Mouse (Mus musculus) heart, embryonic 11.5 days (tissue): Measurements from ENCODE around the gene Crb1. TPM values are rescaled to one million over a fixed set of nuclear protein-coding genes. Genes with fewer than 3 reads are reported as not detected.

Experiments
- ATAC-seq: fragments of 200-750 bp; cut with Nextera tagmentation; replicated peaks from 2 replicates; pipeline ENCODE4 v1.8.0; 2017; ENCODE audit warnings: moderate library complexity; ENCODE audit not compliant: insufficient number of reproducible peaks, low FRiP score, low TSS enrichment
- H3K27ac ChIP-seq: fragments of 300-500 bp; sonication (generic); 2 replicates; pipeline ENCODE4 v1.5.1; 2014; ENCODE audit warnings: mild to moderate bottlenecking, low read depth, low read length
- H3K27me3 ChIP-seq: fragments of 300-500 bp; sonication (generic); 2 replicates; pipeline ENCODE4 v1.6.1; 2014; ENCODE audit warnings: mild to moderate bottlenecking, low read length, mixed read lengths; ENCODE audit not compliant: control insufficient read depth, insufficient read depth
- H3K36me3 ChIP-seq: fragments of 300-500 bp; sonication (generic); 2 replicates; pipeline ENCODE4 v1.6.1; 2014; ENCODE audit warnings: mild to moderate bottlenecking, low read length, moderate library complexity, mixed read lengths; ENCODE audit not compliant: control insufficient read depth, insufficient read depth
- H3K4me1 ChIP-seq: fragments of 300-500 bp; sonication (generic); 2 replicates; pipeline ENCODE4 v1.6.1; 2014; ENCODE audit warnings: low read length; ENCODE audit not compliant: control insufficient read depth, insufficient read depth
- H3K4me2 ChIP-seq: fragments of 300-500 bp; sonication (generic); 2 replicates; pipeline ENCODE4 v1.6.1; 2014; ENCODE audit warnings: mild to moderate bottlenecking, moderate library complexity
- H3K4me3 ChIP-seq: fragments of 300-500 bp; sonication (generic); 2 replicates; pipeline ENCODE4 v1.5.1; 2014; ENCODE audit warnings: low read depth, low read length
- H3K9ac ChIP-seq: fragments of 300-500 bp; sonication (generic); 2 replicates; pipeline ENCODE4 v1.6.1; 2014; ENCODE audit warnings: mild to moderate bottlenecking, low read depth, low read length, moderate library complexity
- H3K9me3 ChIP-seq: fragments of 300-500 bp; sonication (generic); replicated peaks from 2 replicates; pipeline ENCODE4 v1.6.1; 2016; ENCODE audit warnings: low read length; ENCODE audit not compliant: control insufficient read depth
- WGBS: fragments of 180-500 bp; shearing (Covaris S2); extraction: QIAGEN DNeasy Blood & Tissue Kit; methylation state at CpG from one replicate; pipeline ENCODE4 v1.1.7; 2014; ENCODE audit not compliant: insufficient replicate concordance; 5-methylcytosine and 5-hydroxymethylcytosine counted together
- polyA plus RNA-seq: library from polyadenylated mRNA; unstranded; fragments of >200 nt; fragmentation: Nextera tagmentation; extraction: Ambion mirVana; gene quantifications from 2 replicates; pipeline ENCODE4 v1.2.1, GENCODE M21; 2014

Crb1 gene
- polyA plus RNA-seq, 1 experiment from 2014 or later = 0.07 TPM

GRCm38 (mm10) chr1:139224309-139224949 lies 152.5 kb downstream of the Crb1 start:
- WGBS = 85% methylated on average over 6 of the region's 6 CpGs

GRCm38 (mm10) chr1:139223804-139224203 lies 153.1 kb downstream of the Crb1 start:
- H3K9ac ChIP-seq = no peak overlapping the region
- no peak overlapping the region for H3K4me3 ChIP-seq
- H3K9me3 ChIP-seq = no peaks in the 10 kb centered on the region
- no peaks in the 10 kb centered on the region for H3K27me3 ChIP-seq
- H3K4me2 ChIP-seq = no peak overlapping the region
- 64% methylated on average over 4 of the region's 4 CpGs for WGBS
- no peak overlapping the region for H3K27ac ChIP-seq
- no peaks in the 10 kb centered on the region for H3K4me1 ChIP-seq
- no peak for ATAC-seq
- no peaks in the 10 kb centered on the region for H3K36me3 ChIP-seq

More at GRCm38 (mm10) chr1:139224309-139224949, 152.5 kb downstream of the Crb1 start:
- Histone ChIP-seq H3K36me3 (no peaks in the 10 kb centered on the region), H3K4me1 (no peaks in the 10 kb centered on the region), H3K9me3 (no peaks in the 10 kb centered on the region), H3K27me3 (no peaks in the 10 kb centered on the region), H3K4me3 (no peak overlapping the region), H3K27ac (no peak overlapping the region), H3K9ac (no peak overlapping the region), H3K4me2 (no peak overlapping the region)
- ATAC-seq = no peak

- Histone ChIP-seq H3K36me3 (no peaks in the 10 kb centered on the region), H3K4me1 (no peaks in the 10 kb centered on the region), H3K9ac (no peak overlapping the region), H3K4me3 (no peak overlapping the region), H3K9me3 (no peaks in the 10 kb centered on the region), H3K4me2 (no peak overlapping the region), H3K27me3 (no peaks in the 10 kb centered on the region), H3K27ac (no peak overlapping the region)
- 71% methylated on average over 8 of the region's 8 CpGs for WGBS
- no peak for ATAC-seq
Measured at GRCm38 (mm10) chr1:139215311-139215710, 161.6 kb downstream of the Crb1 start.

DNA sequence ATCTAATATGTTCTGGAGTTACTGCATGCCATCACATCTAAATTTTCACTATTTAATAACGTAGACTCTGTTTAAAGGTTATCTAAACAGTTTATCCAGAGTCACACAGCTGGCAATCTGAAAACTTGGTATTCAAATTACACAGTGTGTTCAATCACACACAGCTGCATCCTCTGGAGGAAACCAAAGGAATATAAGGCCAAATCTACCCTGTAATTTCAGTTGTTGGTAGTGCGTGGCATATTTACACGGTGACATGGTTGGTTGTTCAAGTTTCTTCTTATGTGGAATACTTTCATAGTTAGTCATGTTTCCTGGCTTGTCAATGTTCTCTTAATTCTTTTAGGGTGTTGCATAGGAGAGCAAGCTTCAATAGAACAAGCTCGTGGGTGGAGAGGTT lies 166.4 kb downstream of the Crb1 start:
- Histone ChIP-seq H3K27ac (no peak overlapping the region), H3K27me3 (no peaks in the 10 kb centered on the region), H3K4me1 (peaks cover 4% of the 10 kb centered on the region; the same call in 1 of the 2 replicates), H3K36me3 (no peaks in the 10 kb centered on the region), H3K9ac (no peak overlapping the region), H3K4me3 (no peak overlapping the region), H3K4me2 (no peak overlapping the region), H3K9me3 (no peaks in the 10 kb centered on the region)
- 71% methylated on average over 4 of the region's 4 CpGs for WGBS
- no peak for ATAC-seq

- Histone ChIP-seq H3K36me3 (no peaks in the 10 kb centered on the region), H3K9ac (no peak overlapping the region), H3K4me1 (peaks cover 4% of the 10 kb centered on the region; the same call in 1 of the 2 replicates), H3K27me3 (no peaks in the 10 kb centered on the region), H3K4me2 (no peak overlapping the region), H3K9me3 (no peaks in the 10 kb centered on the region), H3K4me3 (no peak overlapping the region), H3K27ac (no peak overlapping the region)
- no peak for ATAC-seq
- 35% methylated on average over 7 of the region's 7 CpGs for WGBS
Measured at GRCm38 (mm10) chr1:139209796-139210195, 167.1 kb downstream of the Crb1 start.

GRCm38 (mm10) chr1:139206259-139206658 lies 170.6 kb downstream of the Crb1 start:
- Histone ChIP-seq H3K9me3 (no peaks in the 10 kb centered on the region), H3K4me1 (peaks cover 4% of the 10 kb centered on the region; the same call in 1 of the 2 replicates), H3K27ac (no peak overlapping the region), H3K4me2 (no peak overlapping the region), H3K27me3 (no peaks in the 10 kb centered on the region), H3K9ac (no peak overlapping the region), H3K4me3 (no peak overlapping the region), H3K36me3 (no peaks in the 10 kb centered on the region)
- WGBS = 71% methylated on average over 4 of the region's 4 CpGs
- no peak for ATAC-seq

GRCm38 (mm10) chr1:139203026-139203425 lies 173.9 kb downstream of the Crb1 start:
- Histone ChIP-seq H3K4me1 (no peaks in the 10 kb centered on the region), H3K36me3 (no peaks in the 10 kb centered on the region), H3K27me3 (no peaks in the 10 kb centered on the region), H3K4me3 (no peak overlapping the region), H3K27ac (no peak overlapping the region), H3K9me3 (no peaks in the 10 kb centered on the region), H3K9ac (no peak overlapping the region), H3K4me2 (no peak overlapping the region)
- ATAC-seq = no peak
- WGBS = 42% methylated on average over 5 of the region's 5 CpGs

DNA sequence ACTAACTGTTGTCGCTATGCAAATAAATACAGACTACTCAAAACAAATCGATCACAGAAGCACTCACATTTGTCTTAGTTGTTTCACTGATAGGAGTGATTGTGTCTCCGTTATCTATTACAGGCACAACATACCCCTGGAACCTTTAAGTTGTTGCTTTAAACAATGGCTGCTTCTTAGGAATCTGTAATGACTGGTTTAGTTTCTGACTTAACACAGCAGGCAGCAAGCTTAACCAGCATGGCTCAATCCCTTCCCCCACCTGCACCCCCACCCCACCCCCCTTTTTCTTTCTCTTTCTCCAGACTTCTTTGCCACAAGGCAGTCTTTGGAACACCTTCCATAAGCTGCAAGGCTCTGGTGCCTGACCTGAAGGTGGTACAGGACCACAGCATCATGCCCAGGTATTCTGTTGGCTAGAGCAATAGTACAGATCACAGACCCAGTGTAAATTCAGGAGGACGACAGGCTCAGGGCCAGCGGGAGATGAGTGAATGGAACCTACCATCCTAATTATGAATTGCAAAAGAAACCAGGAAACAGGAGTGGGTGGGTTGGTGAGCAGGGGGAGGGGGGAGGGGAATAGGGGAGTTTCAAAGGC lies 182.4 kb downstream of the Crb1 start:
- 16% methylated on average over 5 of the region's 5 CpGs for WGBS
- no peak overlapping the region for H3K4me2 ChIP-seq
- no peaks in the 10 kb centered on the region for H3K36me3 ChIP-seq
- H3K27me3 ChIP-seq = no peaks in the 10 kb centered on the region
- no peak overlapping the region for H3K27ac ChIP-seq
- H3K4me3 ChIP-seq = no peak overlapping the region
- H3K9me3 ChIP-seq = no peaks in the 10 kb centered on the region
- no peak for ATAC-seq
- H3K4me1 ChIP-seq = peaks cover 8% of the 10 kb centered on the region; the same call in 1 of the 2 replicates
- H3K9ac ChIP-seq = no peak overlapping the region

DNA sequence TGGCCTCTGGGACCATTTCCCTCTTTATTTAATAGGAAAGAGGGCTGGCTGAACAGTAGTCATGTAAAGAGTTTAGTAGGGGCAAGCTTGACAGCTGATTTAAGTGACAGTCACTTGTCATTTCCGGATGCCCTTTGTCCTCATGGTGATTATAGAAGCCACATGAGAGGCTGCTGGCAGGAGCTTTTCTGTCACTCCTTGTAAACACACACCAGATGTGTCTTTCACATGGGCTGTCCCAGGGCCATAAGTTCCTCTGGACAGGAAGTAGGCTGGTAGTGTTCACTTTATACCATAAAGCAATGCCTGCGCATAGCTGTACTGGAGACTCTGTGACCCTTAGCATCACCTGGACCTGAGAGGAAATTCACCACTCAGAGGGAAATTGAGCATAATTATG lies 182.9 kb downstream of the Crb1 start:
- Histone ChIP-seq H3K36me3 (no peaks in the 10 kb centered on the region), H3K4me1 (peaks cover 8% of the 10 kb centered on the region; the same call in 1 of the 2 replicates), H3K27me3 (no peaks in the 10 kb centered on the region), H3K9me3 (no peaks in the 10 kb centered on the region), H3K4me3 (no peak overlapping the region), H3K9ac (no peak overlapping the region), H3K27ac (no peak overlapping the region), H3K4me2 (no peak overlapping the region)
- no peak for ATAC-seq
- 55% methylated on average over 2 of the region's 2 CpGs for WGBS
